Mouse (Mus musculus) lung, embryonic 14.5 days (tissue): ENCODE measurements around the gene Znhit3. TPM values are rescaled to one million over a fixed set of nuclear protein-coding genes. Genes with fewer than 3 reads are reported as not detected.

Experiments used
- ATAC-seq: fragments of 200-750 bp; cut with Nextera tagmentation; 2 replicates; pipeline ENCODE4 v1.8.0; 2017; ENCODE audit warnings: mild to moderate bottlenecking, moderate TSS enrichment, moderate library complexity; ENCODE audit not compliant: insufficient read depth
- DNase-seq: peaks from one replicate; pipeline ENCODE4 v3.0.0-alpha.2; 2015
- H3K27ac ChIP-seq: fragments of 300-500 bp; sonication (generic); 2 replicates; pipeline ENCODE4 v1.5.1; 2014; ENCODE audit warnings: low read depth, mild to moderate bottlenecking, moderate library complexity
- H3K27me3 ChIP-seq: fragments of 300-500 bp; sonication (generic); 2 replicates; pipeline ENCODE4 v1.6.1; 2014; ENCODE audit warnings: low read length, control low read depth; ENCODE audit not compliant: insufficient read depth
- H3K36me3 ChIP-seq: fragments of 300-500 bp; sonication (generic); 2 replicates; pipeline ENCODE4 v1.6.1; 2014; ENCODE audit warnings: control low read depth; ENCODE audit not compliant: insufficient read depth
- H3K4me1 ChIP-seq: fragments of 300-500 bp; sonication (generic); 2 replicates; pipeline ENCODE4 v1.6.1; 2014; ENCODE audit warnings: antibody characterized with exemption, control low read depth; ENCODE audit not compliant: insufficient read depth
- H3K4me2 ChIP-seq: fragments of 300-500 bp; sonication (generic); 2 replicates; pipeline ENCODE4 v1.6.1; 2014; ENCODE audit warnings: mild to moderate bottlenecking
- H3K4me3 ChIP-seq: fragments of 300-500 bp; sonication (generic); 2 replicates; pipeline ENCODE4 v1.5.1; 2014; ENCODE audit warnings: low read depth, low read length
- H3K9ac ChIP-seq: fragments of 300-500 bp; sonication (generic); 2 replicates; pipeline ENCODE4 v1.6.1; 2014
- H3K9me3 ChIP-seq: fragments of 300-500 bp; sonication (generic); 2 replicates; pipeline ENCODE4 v1.6.1; 2016; ENCODE audit warnings: low read depth, low read length, control low read depth
- CTCF ChIP-seq: IDR thresholded peaks from 2 replicates; pipeline ENCODE4 v1.5.1; 2016; ENCODE audit warnings: antibody characterized with exemption, low read depth
- WGBS: fragments of 180-500 bp; shearing (Covaris S2); extraction: QIAGEN DNeasy Blood & Tissue Kit; methylation state at CpG from one replicate; pipeline ENCODE4 v1.1.7; 2014; 5-methylcytosine and 5-hydroxymethylcytosine counted together
- polyA plus RNA-seq: library from polyadenylated mRNA; unstranded; fragments of >200 nt; fragmentation: Nextera tagmentation; extraction: Ambion mirVana; gene quantifications from 2 replicates; pipeline ENCODE4 v1.2.1, GENCODE M21; 2014

The Znhit3 gene
- polyA plus RNA-seq, 1 experiment from 2014 or later, result 61.4 TPM

DNA sequence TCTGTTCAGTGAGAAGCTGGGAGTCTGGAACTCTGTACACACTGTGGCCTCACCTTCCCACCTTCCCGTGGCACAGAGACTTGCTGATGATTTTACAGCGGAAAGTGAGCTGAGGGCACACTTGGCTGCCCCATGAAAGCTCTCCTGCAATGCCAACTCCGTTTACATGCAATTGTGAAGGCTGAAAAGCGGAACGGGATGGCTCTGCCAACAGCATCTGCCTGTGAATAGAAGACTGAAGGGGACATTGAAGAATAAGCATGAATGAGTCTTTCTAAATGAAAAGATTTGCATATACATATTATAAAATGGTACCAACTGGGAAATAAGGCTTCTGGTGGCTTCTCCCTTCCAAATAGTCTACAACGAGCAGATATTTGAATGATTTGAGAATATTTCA, 31.0 kb upstream of the Znhit3 start:
- Histone ChIP-seq H3K4me2 (no peak overlapping the region), H3K27me3 (no peaks in the 10 kb centered on the region), H3K4me1 (no peaks in the 10 kb centered on the region), H3K9ac (no peak overlapping the region), H3K4me3 (no peak overlapping the region), H3K27ac (no peak overlapping the region), H3K36me3 (no peaks in the 10 kb centered on the region), H3K9me3 (no peaks in the 10 kb centered on the region)
- ATAC-seq (no peak), DNase-seq (no peak)
- 79% methylated on average over 6 of the region's 6 CpGs for WGBS
- TF ChIP-seq CTCF, result no peak

DNA sequence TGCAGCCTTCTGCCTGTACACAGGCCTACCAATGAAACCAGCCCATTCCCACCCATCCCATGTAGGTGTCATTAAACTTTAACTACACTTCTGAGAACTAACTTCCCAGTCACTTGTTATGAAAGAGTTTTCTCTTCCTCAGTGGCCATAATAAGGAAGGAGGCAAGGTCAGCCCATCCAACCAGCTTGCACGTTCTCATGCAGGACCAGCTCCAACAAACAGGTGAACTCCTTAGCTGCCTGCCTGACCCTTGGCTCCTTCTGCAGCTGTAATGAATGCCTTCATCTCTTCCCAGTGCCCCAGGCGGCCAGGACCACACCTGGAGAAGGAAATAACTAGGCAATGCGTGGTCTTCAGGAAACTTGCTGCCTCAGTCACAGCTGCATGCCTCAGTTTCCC, 29.7 kb upstream of the Znhit3 start:
- no peaks in the 10 kb centered on the region for H3K4me1 ChIP-seq
- H3K36me3 ChIP-seq, result no peaks in the 10 kb centered on the region
- no peak overlapping the region for H3K4me2 ChIP-seq
- DNase-seq (no peak), ATAC-seq (no peak)
- no peak overlapping the region for H3K9ac ChIP-seq
- no peaks in the 10 kb centered on the region for H3K9me3 ChIP-seq
- no peak for TF ChIP-seq CTCF
- WGBS, result 22% methylated on average over 3 of the region's 3 CpGs
- no peak overlapping the region for H3K4me3 ChIP-seq
- no peaks in the 10 kb centered on the region for H3K27me3 ChIP-seq
- no peak overlapping the region for H3K27ac ChIP-seq

DNA sequence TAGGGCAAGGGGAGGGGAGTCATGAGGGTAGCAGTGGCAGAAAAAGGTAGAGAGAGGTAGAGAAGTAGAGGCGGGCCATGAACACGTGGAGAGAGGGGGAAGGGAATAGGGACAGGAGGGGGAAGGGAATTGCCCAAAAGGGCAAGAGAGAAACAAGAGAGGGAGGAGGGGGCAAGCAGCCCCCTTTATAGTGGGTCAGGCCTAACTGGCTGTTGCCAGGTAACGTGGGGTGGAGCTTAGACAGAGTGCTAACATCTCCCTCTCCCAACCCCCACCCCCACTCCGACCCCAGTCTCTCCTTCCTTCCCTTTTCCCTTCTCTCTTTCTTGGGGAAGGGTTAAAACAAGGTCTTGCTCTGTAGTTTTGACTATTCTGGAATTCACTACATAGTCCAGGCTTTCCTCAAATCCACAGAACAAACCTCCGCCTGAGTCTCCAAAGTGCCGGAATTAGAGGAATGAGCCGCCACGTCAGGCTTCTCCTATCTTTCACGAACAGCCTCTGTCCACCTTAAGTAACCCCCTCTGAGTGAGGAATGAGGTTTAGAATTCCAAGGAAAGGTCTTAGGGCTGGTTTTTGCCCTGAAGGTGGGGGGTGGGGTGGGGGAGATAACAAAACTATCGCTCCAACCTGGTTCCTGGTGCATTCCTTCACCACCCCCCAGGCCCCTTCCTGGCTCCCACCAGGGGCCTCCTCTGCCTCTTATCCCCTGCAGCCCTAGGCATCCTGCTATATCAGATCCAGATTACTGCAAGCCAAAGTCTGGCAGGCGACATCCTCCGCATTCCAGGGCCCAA, 28.7 kb upstream of the Znhit3 start:
- no peaks in the 10 kb centered on the region for H3K27me3 ChIP-seq
- H3K27ac ChIP-seq, result no peak overlapping the region
- no peak for DNase-seq
- H3K36me3 ChIP-seq, result no peaks in the 10 kb centered on the region
- no peak for TF ChIP-seq CTCF
- WGBS, result 2% methylated on average over 12 of the region's 12 CpGs
- no peaks in the 10 kb centered on the region for H3K4me1 ChIP-seq
- no peak for ATAC-seq
- H3K9ac ChIP-seq, result no peak overlapping the region
- no peak overlapping the region for H3K4me2 ChIP-seq
- H3K9me3 ChIP-seq, result no peaks in the 10 kb centered on the region
- no peak overlapping the region for H3K4me3 ChIP-seq

DNA sequence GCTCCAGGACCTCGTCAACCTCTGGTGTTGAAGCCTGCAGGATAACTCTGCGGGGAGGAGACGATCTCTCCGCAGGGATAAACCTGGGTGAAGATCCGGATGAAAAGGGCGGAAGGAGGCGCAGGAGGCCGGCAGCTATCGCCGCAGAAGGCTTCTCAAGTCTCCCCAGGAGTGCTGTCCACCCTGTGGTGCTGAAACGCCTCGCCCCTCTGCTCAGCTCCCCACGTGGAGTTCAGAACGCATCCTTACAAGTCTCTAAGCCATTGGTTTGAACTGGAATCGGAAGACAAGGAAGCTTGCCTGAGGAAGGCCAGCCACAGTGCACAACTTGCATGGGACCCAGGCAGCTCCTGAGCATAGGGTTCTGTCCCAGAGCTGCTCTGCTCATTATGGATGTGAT, 27.8 kb upstream of the Znhit3 start:
- Histone ChIP-seq H3K27me3 (no peaks in the 10 kb centered on the region), H3K9me3 (no peaks in the 10 kb centered on the region), H3K4me2 (peak overlapping the region; percentile 43), H3K27ac (no peak overlapping the region), H3K36me3 (no peaks in the 10 kb centered on the region), H3K4me3 (no peak overlapping the region), H3K9ac (no peak overlapping the region), H3K4me1 (no peaks in the 10 kb centered on the region)
- ATAC-seq, result no peak
- WGBS, result under 1% methylated on average over 15 of the region's 15 CpGs
- peak; percentile 31 for TF ChIP-seq CTCF
- DNase-seq, result peak; percentile 93

DNA sequence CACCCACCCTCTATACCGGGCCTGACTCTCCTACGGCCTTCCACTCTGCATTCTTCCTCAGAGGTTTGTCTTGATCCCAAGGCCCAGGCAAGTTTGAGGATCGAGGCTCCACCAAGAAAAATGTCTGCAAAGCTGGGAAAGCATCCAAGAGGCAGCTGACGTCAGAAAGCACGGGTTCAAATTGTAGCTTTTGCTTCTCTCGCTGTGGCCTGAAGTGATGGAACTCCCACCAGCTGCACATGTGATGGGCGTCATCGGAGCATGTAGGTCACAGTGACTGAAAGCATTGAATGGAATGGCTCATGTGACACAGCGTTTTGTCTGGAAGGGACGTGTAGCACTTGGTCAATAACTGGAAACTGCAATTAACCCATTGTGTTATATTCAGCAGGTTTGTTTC, 24.0 kb upstream of the Znhit3 start:
- Histone ChIP-seq H3K36me3 (no peaks in the 10 kb centered on the region), H3K4me3 (no peak overlapping the region), H3K27ac (no peak overlapping the region), H3K4me2 (no peak overlapping the region), H3K27me3 (no peaks in the 10 kb centered on the region), H3K9ac (no peak overlapping the region), H3K4me1 (no peaks in the 10 kb centered on the region), H3K9me3 (no peaks in the 10 kb centered on the region)
- WGBS, result 72% methylated on average over 10 of the region's 10 CpGs
- no peak for ATAC-seq
- TF ChIP-seq CTCF, result no peak
- no peak for DNase-seq

DNA sequence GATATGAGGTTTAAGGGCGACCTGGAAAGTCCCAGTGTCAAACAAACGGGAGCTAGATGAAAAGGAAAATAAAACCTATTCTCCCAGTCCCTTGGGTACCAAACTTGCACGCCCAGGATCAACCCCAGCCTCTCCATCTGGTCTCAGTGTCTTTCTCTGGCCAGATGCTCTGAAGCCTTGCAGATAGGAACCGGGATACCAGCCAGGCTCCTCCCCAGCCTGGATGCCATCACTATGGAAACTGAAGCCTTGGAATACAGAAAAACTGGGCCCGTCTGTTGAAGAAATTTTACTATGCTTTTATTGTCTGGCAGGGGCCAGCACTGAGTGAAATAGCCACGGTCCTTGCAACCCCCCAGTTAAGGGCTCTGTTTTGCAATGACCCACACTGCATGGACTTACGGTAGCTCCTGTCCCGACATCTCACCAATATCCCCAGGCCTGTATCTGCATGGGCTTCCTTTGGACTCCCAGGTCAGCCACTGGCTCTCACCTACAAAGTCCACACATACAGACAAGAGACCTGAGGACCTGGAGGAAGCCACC, 23.4 kb upstream of the Znhit3 start:
- H3K4me1 ChIP-seq, result no peaks in the 10 kb centered on the region
- H3K36me3 ChIP-seq, result no peaks in the 10 kb centered on the region
- ATAC-seq (no peak), DNase-seq (peak; percentile 18)
- no peaks in the 10 kb centered on the region for H3K27me3 ChIP-seq
- no peak overlapping the region for H3K27ac ChIP-seq
- no peak overlapping the region for H3K9ac ChIP-seq
- whole genome bisulfite sequencing, result 55% methylated on average over 8 of the region's 8 CpGs
- H3K4me2 ChIP-seq, result no peak overlapping the region
- TF ChIP-seq CTCF, result no peak
- H3K4me3 ChIP-seq, result no peak overlapping the region
- no peaks in the 10 kb centered on the region for H3K9me3 ChIP-seq

DNA sequence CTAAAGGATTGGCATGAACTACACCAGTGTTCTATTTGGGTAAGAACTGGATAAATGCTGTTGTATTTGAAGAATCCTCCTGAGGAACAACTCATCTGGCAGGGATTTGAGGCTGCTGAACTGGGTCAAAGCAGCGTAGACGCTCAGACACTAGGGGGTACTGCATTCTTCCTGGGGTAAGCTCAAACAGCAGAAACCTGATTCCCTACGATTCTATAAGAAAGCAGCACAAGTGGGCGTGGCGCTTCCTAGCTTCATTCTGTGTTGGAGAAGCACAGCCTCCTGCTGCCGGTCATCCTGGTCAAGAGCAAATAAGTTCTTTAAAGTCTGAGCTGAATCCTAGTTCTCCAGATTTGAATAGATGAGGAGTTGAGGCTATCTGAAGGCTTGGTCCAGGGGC, 16.1 kb upstream of the Znhit3 start:
- 14% methylated on average over 6 of the region's 6 CpGs for WGBS

More for the DNA sequence above, 16.1 kb upstream of the Znhit3 start:
- Histone ChIP-seq H3K27me3 (no peaks in the 10 kb centered on the region), H3K9me3 (no peaks in the 10 kb centered on the region), H3K27ac (no peak overlapping the region), H3K4me3 (no peak overlapping the region), H3K9ac (no peak overlapping the region), H3K4me1 (no peaks in the 10 kb centered on the region), H3K36me3 (no peaks in the 10 kb centered on the region), H3K4me2 (no peak overlapping the region)
- no peak for TF ChIP-seq CTCF
- no peak for ATAC-seq
- DNase-seq, result peak; percentile 11
